Mouse (Mus musculus): ENCODE measurements at regions not wholly inside any gene's neighbourhood (a gene's known extent, or its start where the extent isn't known, plus 50 kb on each side); places are given as distances from the start of the nearest gene placed in this dataset.

DNA sequence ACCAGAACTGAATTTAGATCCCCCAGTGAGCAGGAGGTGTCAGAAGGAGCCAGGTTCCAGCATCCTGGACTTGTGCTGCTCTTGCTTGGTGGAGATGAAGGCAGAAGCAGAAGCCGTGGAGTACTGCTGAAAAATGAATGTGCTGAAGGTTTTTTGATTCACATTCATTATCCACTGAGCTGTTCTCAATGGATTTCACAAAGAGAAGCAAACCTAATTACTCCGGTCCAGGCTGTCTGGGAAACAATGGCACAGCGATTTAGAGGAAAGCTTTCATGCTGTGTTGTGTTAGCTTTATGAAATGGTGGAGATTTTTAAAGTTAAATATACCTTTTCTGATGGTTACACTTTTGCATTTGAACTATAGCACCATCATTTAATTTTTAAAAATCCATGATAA, 535.3 kb upstream of the Adgrl3 start:
- no peak for DNase-seq (ENCODE audit: low spot score)

DNA sequence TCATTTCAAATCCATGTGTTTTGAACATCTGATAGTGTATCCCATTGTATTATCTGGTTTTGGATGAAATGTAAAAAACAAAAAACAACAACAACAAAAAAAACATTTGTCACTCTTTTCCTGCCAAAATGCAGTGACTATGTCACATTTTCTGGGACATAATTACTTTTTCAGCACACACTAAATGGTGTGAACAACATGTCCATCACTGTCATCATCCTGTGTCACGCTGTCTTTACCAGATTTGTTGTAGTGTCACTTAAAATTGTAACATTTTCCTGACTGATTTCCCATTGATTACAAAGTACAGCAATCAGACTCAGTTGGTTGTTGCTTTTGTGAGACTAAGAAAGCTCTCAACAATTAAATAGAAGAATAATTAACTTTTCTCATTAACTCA, 531.6 kb upstream of the Adgrl3 start:
- DNase-seq (ENCODE audit: low spot score): no peak

GRCm38 (mm10) chr5:80508672-80509071, 511.3 kb upstream of the Adgrl3 start:
- DNase-seq (ENCODE audit: low spot score): peak; percentile 61

DNA sequence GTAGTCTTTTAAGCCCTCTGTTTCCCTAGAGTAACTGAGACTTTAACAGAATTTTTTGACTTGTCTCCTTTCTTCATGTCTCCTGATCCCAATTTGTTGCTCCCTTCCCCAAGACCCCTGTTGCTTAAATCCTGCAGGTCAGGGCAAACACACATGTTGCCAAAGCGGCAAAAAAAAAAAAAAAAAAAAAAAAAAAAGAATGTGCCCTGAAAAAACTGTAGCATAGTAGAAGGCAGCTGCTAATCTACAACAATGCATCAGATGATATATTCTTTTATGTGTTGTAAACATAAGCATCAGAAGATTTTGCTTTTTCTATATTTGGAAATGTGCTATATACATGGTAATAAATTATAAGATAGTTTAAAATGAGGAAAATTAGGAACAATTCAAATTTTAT, 479.9 kb upstream of the Adgrl3 start:
- DNase-seq (ENCODE audit: low spot score): no peak

DNA sequence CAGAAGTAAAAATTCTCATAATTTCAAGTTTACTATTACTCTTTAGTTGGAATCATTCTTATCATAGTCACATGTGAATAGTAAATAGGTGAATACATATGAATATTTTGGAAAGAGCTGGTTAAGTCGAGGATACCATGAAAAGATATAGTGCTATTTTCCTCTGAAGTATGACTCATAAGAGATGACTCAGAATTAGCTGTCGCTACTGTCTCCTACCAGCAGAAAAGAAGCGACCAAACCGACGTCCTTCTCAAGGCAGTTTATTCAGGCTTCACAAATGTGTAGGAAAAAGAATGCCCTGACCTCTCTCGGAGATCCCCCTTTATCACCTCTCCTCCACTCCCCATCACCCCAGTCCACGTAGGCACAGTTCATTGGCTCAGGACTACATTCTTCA, 468.3 kb upstream of the Adgrl3 start:
- no peak for DNase-seq (ENCODE audit: low spot score)

DNA sequence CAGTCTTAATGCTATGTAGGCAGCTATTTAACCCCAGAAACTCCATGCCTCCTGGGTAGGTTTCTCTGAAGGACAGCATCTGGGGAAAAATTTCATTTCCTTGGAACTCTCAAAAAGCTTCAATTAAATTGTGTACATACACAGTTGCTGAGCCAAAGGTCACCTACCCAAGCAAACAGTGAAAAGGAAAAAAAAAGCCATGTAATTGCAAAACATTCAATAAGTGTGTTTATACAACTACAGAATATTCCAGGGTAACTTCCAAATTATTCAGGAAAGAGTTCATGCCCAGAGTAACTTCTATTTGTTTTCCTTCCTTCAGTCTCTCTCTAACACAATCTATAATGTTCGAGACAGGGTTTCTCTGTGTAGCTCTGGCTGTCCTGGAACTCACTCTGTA, 441.2 kb upstream of the Adgrl3 start:
- no peak for DNase-seq (ENCODE audit: low spot score)

DNA sequence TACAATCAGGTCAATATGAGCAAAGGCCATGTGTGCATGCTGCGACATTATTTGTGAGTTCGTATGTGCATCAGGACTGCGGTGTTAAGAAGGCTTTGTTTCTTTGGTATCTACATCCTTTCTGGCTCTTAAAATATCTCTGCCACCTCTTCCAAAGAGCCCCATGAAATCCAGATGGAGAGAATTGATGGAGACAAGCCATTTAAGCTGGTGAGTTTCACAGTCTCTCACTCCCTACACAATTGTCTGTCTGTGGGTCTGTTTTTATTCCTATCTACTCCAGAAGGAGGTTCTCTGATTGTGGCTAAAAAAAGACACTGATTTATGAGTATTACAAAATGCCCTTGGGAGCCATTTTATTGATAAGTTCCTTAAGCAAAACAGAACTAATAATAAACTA, 408.4 kb upstream of the Adgrl3 start:
- DNase-seq (ENCODE audit: low spot score): no peak

DNA sequence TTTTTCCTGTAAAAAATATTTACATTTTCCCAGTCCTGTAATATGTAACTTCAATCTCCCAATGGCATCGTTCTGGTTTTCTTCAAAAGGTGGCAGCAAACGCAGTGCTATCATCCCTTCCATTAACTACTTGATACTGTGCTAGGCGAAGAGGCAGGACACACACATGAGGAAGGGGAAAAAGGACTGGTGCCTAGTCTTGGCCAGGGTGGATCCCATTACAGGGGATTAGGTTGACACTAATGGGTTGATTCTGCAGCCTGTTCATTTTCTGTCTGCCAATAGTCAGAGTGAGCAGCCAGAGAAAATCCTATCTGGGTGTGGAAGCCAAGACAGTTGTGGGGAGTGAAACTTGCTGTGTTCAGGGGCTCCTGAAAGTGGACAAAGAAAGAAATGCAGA, 392.7 kb upstream of the Adgrl3 start:
- DNase-seq (ENCODE audit: low spot score): no peak

- peak; percentile 21 for DNase-seq (ENCODE audit: low spot score)
These were observed 360.9 kb upstream of the Adgrl3 start for GRCm38 (mm10) chr5:80659043-80659442.

DNA sequence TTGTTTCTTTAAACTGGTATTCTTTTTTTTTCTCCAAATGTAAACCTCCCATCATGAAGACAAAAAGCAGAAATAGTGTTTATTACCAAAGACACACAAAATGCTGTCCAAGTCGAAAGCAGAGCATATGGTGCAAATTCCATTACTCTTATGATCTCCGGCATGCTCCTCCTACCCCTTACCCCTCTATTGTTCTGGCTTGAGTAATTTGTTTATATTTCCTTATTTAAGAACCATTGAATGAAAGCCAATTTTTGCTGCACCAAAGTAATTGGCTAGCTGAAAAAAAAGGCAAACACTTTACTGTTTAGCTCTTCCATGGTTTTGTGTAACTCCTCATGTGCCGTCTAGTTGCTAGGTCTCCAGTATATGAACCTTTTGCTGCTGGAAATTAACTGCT, 360.4 kb upstream of the Adgrl3 start:
- no peak for DNase-seq (ENCODE audit: low spot score)

DNA sequence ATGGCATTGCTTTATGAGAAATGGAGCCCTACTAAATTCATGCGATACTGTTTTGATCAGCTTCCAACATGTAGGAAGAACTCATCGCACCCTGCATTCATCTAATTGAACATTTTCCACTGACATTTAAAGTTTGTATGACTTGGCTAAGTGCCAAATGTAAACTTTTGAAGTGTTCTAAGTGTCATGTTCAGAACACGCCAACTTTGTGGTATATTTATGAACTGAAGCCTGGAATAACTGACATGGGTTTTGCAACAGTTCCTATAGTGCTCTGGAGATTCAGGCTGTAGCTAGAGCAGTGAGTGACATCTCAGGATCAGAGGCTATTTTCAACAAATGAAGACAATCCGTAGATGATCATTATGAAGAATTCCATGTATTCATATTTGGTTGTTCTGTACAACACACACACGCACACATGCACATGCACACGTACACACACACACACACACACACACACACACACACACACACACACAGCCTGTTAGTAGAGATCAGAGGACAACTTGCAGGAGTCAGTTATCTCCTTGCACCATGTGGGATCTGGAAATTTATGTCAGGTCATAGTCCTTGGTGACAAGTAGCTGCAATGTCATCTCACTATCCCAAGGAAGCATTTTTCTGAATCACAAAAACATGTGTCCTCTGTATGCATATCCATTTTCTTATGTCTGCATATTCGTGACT, 349.5 kb upstream of the Adgrl3 start:
- DNase-seq (ENCODE audit: low spot score): no peak

DNA sequence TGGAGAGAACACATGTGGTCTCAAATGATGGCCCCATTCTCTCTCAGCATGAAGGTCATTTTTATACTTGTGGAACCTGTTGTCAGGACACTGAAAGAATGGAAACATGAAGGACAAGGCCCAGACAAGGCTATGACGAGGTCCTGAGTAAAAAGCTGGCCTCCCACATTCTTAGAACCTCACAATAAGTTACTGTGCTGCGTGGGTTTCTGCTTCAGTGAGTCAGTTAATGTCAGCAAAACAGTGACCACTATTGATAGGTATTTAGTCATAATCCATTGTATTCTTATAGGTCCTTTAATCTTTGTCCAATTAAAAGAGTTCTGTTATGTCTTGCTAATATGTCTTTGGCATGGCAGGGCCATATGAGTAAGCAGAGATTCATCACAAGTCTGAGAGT, 336.5 kb upstream of the Adgrl3 start:
- no peak for DNase-seq (ENCODE audit: low spot score)

- DNase-seq (ENCODE audit: low spot score): peak; percentile 3
These were observed 319.1 kb upstream of the Adgrl3 start for GRCm38 (mm10) chr5:80700848-80701247.

- no peak for DNase-seq (ENCODE audit: low spot score)
These were observed 315.2 kb upstream of the Adgrl3 start for GRCm38 (mm10) chr5:80704732-80705131.

DNA sequence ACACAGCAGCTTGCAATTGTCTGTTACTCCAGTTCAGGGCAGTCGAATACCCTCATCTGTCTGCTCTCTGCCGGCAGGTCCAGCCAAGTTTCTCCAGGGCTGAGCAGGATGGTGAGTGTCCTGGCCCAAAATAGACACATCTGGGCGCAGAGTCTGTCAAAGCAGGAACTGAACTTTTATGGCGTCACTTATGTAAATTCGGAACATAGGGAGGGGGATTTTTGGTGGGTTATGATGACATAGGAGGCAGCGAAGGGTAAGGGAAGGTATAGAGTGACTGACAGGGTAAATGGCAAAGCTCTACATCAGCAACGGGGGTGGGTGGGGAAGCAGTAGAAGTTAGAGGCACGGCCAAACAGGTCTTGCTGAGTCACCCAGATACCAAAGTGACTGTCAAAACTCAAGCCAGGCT, 313.3 kb upstream of the Adgrl3 start:
- DNase-seq (ENCODE audit: low spot score): no peak
